ENCODE assay signal across 8 mouse cellular contexts in the genomic region with DNA sequence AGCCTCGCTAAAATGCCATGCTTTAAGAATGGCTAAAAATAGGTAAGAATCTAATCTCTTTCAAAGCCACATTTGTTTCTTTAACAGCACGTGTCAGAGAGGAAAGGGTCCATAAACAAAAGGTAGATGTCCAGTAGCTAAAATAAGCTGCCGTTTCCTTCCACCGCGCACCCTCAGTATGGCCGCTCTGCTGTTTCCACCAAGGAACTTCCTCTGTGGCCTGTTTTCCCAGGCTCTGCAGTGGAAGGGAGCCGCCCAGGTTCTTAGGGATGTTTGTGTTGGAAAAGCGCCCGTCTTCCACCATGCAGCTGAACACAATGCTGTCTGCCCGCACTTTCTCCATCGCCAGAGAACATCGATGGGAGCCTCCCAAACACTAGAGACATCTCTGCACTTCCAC.
DNase-seq lines count a peak whose midpoint lies in the region; ATAC-seq and TF ChIP-seq lines count a peak whose summit lies in the region.

No protein-coding gene starts in this region.

- H3K4me1 ChIP-seq in intestine, embryonic 16.5 days (ENCODE audit: control insufficient read depth, insufficient read depth, low read length): peaks cover 6% of the 10 kb centered on the region
- peaks cover 18% of the 10 kb centered on the region for H3K4me1 ChIP-seq in lung, embryonic 15.5 days
- no peaks in the 10 kb centered on the region for H3K4me1 ChIP-seq in midbrain, embryonic 13.5 days (replicated peaks)
- no peaks in the 10 kb centered on the region for H3K4me1 ChIP-seq in forebrain, embryonic 13.5 days

- ATAC-seq in intestine, embryonic 16.5 days: peak; percentile 68
- ATAC-seq in lung, embryonic 15.5 days (ENCODE audit: borderline replicate concordance, extremely low read depth, low FRiP score, low TSS enrichment): peak; percentile 64
- no peak for ATAC-seq in midbrain, embryonic 13.5 days
- no peak for ATAC-seq in forebrain, embryonic 13.5 days

- WGBS in intestine, embryonic 16.5 days: 64% methylated on average over 12 of the region's 12 CpGs
- WGBS in lung, embryonic 15.5 days: 41% methylated on average over 12 of the region's 12 CpGs
- 84% methylated on average over 12 of the region's 12 CpGs for WGBS in midbrain, embryonic 13.5 days
- WGBS in forebrain, embryonic 13.5 days: 77% methylated on average over 12 of the region's 12 CpGs

- intact Hi-C loops in gastrocnemius, adult 2 months (cut with DNase I): no loop called here

- H3K4me3 ChIP-seq in gastrocnemius, adult 2 months: peak overlapping the region; percentile 15
- no peak overlapping the region for H3K4me3 ChIP-seq in intestine, embryonic 16.5 days (ENCODE audit: low read length)
- H3K4me3 ChIP-seq in lung, embryonic 15.5 days: no peak overlapping the region
- H3K4me3 ChIP-seq in midbrain, embryonic 13.5 days (replicated peaks): no peak overlapping the region
- H3K4me3 ChIP-seq in forebrain, embryonic 13.5 days: no peak overlapping the region

- no peak overlapping the region for H3K4me2 ChIP-seq in intestine, embryonic 16.5 days (ENCODE audit: low read depth, low read length)
- H3K4me2 ChIP-seq in lung, embryonic 15.5 days: no peak overlapping the region
- H3K4me2 ChIP-seq in midbrain, embryonic 13.5 days (replicated peaks): no peak overlapping the region
- no peak overlapping the region for H3K4me2 ChIP-seq in forebrain, embryonic 13.5 days

- H3K9ac ChIP-seq in intestine, embryonic 16.5 days (ENCODE audit: low read depth, low read length): no peak overlapping the region
- H3K9ac ChIP-seq in lung, embryonic 15.5 days: no peak overlapping the region
- no peak overlapping the region for H3K9ac ChIP-seq in midbrain, embryonic 13.5 days (replicated peaks)
- no peak overlapping the region for H3K9ac ChIP-seq in forebrain, embryonic 13.5 days

- DNase-seq in adrenal gland, adult (ENCODE audit: inconsistent age in 2 of 2, low spot score in 1 of 2): peak; percentile 64 to 76
- no peak for DNase-seq in adrenal gland, postnatal 4 days (ENCODE audit: low spot score in 2 of 2)
- peak; percentile 62 for DNase-seq in gastrocnemius, adult 2 months
- no peak for DNase-seq in left cerebral cortex, adult 8-10 months (ENCODE audit: low spot score in 2 of 2)

- peak overlapping the region; percentile 78 for H3K27ac ChIP-seq in gastrocnemius, adult 2 months
- no peak overlapping the region for H3K27ac ChIP-seq in intestine, embryonic 16.5 days (ENCODE audit: low read length)
- H3K27ac ChIP-seq in lung, embryonic 15.5 days: peak overlapping the region; percentile 34
- H3K27ac ChIP-seq in midbrain, embryonic 13.5 days: no peak overlapping the region
- H3K27ac ChIP-seq in forebrain, embryonic 13.5 days: no peak overlapping the region

- no peaks in the 10 kb centered on the region for H3K9me3 ChIP-seq in intestine, embryonic 16.5 days (ENCODE audit: control insufficient read depth, low read length)
- H3K9me3 ChIP-seq in lung, embryonic 15.5 days: no peaks in the 10 kb centered on the region
- no peaks in the 10 kb centered on the region for H3K9me3 ChIP-seq in midbrain, embryonic 13.5 days
- H3K9me3 ChIP-seq in forebrain, embryonic 13.5 days (replicated peaks): no peaks in the 10 kb centered on the region

- no peaks in the 10 kb centered on the region for H3K36me3 ChIP-seq in intestine, embryonic 16.5 days (ENCODE audit: control insufficient read depth, insufficient read depth, low read length)
- H3K36me3 ChIP-seq in lung, embryonic 15.5 days: no peaks in the 10 kb centered on the region
- no peaks in the 10 kb centered on the region for H3K36me3 ChIP-seq in midbrain, embryonic 13.5 days
- no peaks in the 10 kb centered on the region for H3K36me3 ChIP-seq in forebrain, embryonic 13.5 days (ENCODE audit: poor library complexity, severe bottlenecking)

- H3K27me3 ChIP-seq in intestine, embryonic 16.5 days (replicated peaks; ENCODE audit: control insufficient read depth, insufficient read depth, low read length): no peaks in the 10 kb centered on the region
- no peaks in the 10 kb centered on the region for H3K27me3 ChIP-seq in lung, embryonic 15.5 days
- no peaks in the 10 kb centered on the region for H3K27me3 ChIP-seq in midbrain, embryonic 13.5 days
- H3K27me3 ChIP-seq in forebrain, embryonic 13.5 days: no peaks in the 10 kb centered on the region

- no peak for TF ChIP-seq CTCF in gastrocnemius, adult 2 months (IDR thresholded peaks at IDR 0.05)

Comparison
In these comparisons a context has a peak if more than half of its experiments do, and no peak if none do; other contexts are left out.
1. DNase-seq: peak in adrenal gland, adult (2 of 2) and gastrocnemius, adult 2 months (single experiment); none in adrenal gland, postnatal 4 days (0 of 2) and left cerebral cortex, adult 8-10 months (0 of 2).
2. H3K27ac ChIP-seq: peak in gastrocnemius, adult 2 months (single experiment) and lung, embryonic 15.5 days (single experiment); none in intestine, embryonic 16.5 days (single experiment), midbrain, embryonic 13.5 days (single experiment) and forebrain, embryonic 13.5 days (single experiment).
3. ATAC-seq: peak in intestine, embryonic 16.5 days (single experiment) and lung, embryonic 15.5 days (single experiment); none in midbrain, embryonic 13.5 days (single experiment) and forebrain, embryonic 13.5 days (single experiment).